Mouse (Mus musculus) brain, embryonic 14.5 days (tissue): ENCODE measurements at regions not wholly inside any gene's neighbourhood (a gene's known extent, or its start where the extent isn't known, plus 50 kb on each side); places are given as distances from the start of the nearest gene placed in this dataset.

Source experiments
- CTCF ChIP-seq: fragments of 200-500 bp; IDR thresholded peaks from 2 replicates; pipeline ENCODE4 v1.5.1; 2012; ENCODE audit warnings: inconsistent platforms, mild to moderate bottlenecking, moderate library complexity, borderline replicate concordance; ENCODE audit not compliant: insufficient read depth, insufficient read length; ENCODE audit errors: extremely low read depth
- POLR2A ChIP-seq: fragments of 200-500 bp; IDR thresholded peaks from 2 replicates; pipeline ENCODE4 v1.6.1; 2012; ENCODE audit warnings: mild to moderate bottlenecking, inconsistent platforms, borderline replicate concordance; ENCODE audit not compliant: poor library complexity, insufficient read depth, insufficient read length, severe bottlenecking; ENCODE audit errors: extremely low read depth

DNA sequence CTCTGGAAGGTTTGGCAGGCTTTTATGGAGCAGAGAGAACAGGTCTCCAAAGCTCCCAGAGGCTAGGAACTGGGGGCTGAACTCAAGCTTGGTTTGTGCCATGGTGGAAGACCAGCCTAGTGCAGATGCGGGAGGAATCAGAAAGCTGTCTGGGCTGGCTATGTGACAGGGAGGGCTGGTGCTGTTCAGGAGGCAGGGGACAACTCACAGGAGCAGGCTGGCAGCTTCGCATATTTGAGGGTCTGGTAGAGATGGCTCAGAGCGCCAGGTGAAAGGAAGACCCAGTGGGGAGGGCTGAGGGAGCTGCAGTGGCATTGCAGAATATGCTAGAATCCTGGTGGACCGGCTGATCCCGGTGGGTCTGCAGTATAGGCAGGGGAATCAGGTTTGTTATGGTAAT, 83.2 kb downstream of the 1700001O22Rik start:
- TF ChIP-seq CTCF: no peak
- no peak for TF ChIP-seq POLR2A
